Mouse (Mus musculus) brain, embryonic 14.5 days (tissue): ENCODE data around the gene Ctps2.

Experiments
- CTCF ChIP-seq: fragments of 200-500 bp; IDR thresholded peaks from 2 replicates; pipeline ENCODE4 v1.5.1; 2012; ENCODE audit warnings: inconsistent platforms, mild to moderate bottlenecking, moderate library complexity, borderline replicate concordance; ENCODE audit not compliant: insufficient read depth, insufficient read length; ENCODE audit errors: extremely low read depth
- POLR2A ChIP-seq: fragments of 200-500 bp; IDR thresholded peaks from 2 replicates; pipeline ENCODE4 v1.6.1; 2012; ENCODE audit warnings: mild to moderate bottlenecking, inconsistent platforms, borderline replicate concordance; ENCODE audit not compliant: poor library complexity, insufficient read depth, insufficient read length, severe bottlenecking; ENCODE audit errors: extremely low read depth

DNA sequence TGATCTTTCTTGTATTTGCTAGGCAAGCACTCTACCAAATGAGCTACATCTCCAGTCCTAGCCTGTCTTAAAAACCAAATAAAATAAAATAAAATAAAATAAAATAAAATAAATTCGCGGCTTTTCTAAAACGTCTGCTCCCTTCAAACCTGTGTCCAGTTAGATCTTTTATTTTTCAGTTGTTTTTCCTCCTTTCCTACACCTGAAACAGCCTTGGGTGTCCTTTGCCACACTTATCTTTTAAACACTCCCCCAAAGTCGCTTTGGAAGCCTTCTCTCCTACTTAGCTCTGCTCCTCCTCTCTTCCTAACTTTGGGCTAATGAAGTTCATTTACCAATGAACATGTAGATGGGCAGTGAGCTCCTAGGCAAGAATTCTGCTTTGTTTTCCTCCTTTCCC lies at the start of gene Ctps2:
- TF ChIP-seq POLR2A (no peak), CTCF (no peak)
